Mouse (Mus musculus) erythroblast, embryonic 14.5 days (primary cell): ENCODE measurements around the gene Rprd1b. TPM values are rescaled to one million over a fixed set of nuclear protein-coding genes. Genes with fewer than 3 reads are reported as not detected.

Experiments
- H3K27me3 ChIP-seq: 2 replicates; pipeline ENCODE4 v1.6.1; 2012; ENCODE audit warnings: inconsistent platforms; ENCODE audit not compliant: control insufficient read depth
- H3K36me3 ChIP-seq: 2 replicates; pipeline ENCODE4 v1.6.1; 2012; ENCODE audit warnings: mild to moderate bottlenecking, inconsistent platforms; ENCODE audit not compliant: control insufficient read depth
- H3K4me1 ChIP-seq: 2 replicates; pipeline ENCODE4 v1.6.1; 2012; ENCODE audit warnings: inconsistent platforms; ENCODE audit not compliant: control insufficient read depth
- H3K4me3 ChIP-seq: replicated peaks from 2 replicates; pipeline ENCODE3; 2012; ENCODE audit warnings: moderate library complexity, mild to moderate bottlenecking, inconsistent platforms
- H3K9me3 ChIP-seq: 2 replicates; pipeline ENCODE4 v1.6.1; 2012; ENCODE audit warnings: low read length, inconsistent platforms, mixed read lengths; ENCODE audit not compliant: control insufficient read depth
- GATA1 ChIP-seq: IDR thresholded peaks from 2 replicates; pipeline ENCODE4 v1.6.1; 2012; ENCODE audit warnings: low read length, inconsistent platforms, mixed read lengths
- TAL1 ChIP-seq: IDR thresholded peaks from 3 replicates; pipeline ENCODE4 v1.6.1; 2012; ENCODE audit warnings: low read length, inconsistent platforms, mixed read lengths
- polyA plus RNA-seq: library from polyadenylated mRNA; stranded (reverse); fragments of >175 nt; gene quantifications from 2 replicates; pipeline ENCODE4 v1.2.3, GENCODE M21; 2012

Rprd1b gene
- polyA plus RNA-seq, 1 experiment = 2.3 TPM

DNA sequence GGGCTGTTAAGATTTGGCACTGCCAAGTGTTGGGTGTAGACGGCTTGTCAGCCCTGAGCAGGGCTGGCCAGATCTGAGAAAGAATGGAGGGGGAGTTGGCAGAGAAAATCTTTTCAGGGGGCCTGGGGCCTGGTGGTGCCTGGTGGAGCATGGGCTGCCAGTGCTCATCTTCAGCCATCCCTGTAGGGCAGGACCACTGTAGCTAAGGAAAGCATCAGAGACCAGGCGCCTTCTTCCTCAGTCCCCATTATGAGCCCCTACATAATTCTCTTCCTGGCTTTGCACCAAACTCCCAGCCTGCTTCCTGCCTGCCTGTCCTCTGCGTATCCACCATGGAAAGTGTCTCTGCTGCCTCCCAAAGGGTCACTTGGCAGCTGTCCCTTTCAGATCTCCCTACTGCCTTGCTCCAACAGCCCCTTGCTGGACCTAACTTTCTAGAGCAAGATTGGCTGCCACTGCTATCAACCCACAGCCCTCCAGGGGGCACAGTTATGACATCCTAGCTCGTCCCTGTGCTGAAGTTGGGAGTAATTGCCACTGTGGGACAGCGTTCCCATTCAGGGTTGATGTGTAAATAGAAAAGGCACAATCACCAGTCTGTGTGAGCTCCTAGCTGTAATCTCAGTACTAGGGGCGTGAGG, 78.8 kb downstream of the Rprd1b start:
- Histone ChIP-seq H3K36me3 (no peaks in the 10 kb centered on the region), H3K4me1 (peaks cover 28% of the 10 kb centered on the region), H3K27me3 (peaks cover 6% of the 10 kb centered on the region), H3K9me3 (no peaks in the 10 kb centered on the region), H3K4me3 (no peak overlapping the region)
- TF ChIP-seq GATA1 (no peak), TAL1 (no peak)

DNA sequence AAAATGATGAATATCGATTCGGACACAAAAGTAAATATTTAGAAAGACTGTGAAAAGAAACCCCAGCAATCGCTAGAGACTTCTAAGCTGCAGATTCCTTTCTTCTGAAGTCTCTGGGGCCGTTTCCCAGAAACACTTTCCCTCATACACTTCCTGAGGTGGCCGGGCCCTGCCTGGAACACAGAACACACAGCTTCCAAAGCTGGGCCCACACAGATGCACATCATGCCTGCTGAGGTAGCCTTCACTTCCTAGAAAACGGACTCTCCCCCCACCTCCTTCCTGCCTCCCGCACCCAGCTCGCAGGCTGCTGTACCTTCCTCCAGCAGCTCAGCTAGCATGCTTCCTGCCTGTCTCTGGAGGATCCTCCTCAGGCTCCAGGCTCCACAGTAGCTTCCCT, 81.2 kb downstream of the Rprd1b start:
- Histone ChIP-seq H3K9me3 (no peaks in the 10 kb centered on the region), H3K4me1 (peaks cover 50% of the 10 kb centered on the region), H3K36me3 (peaks cover under 1% of the 10 kb centered on the region; the same call in 1 of the 2 replicates), H3K27me3 (no peaks in the 10 kb centered on the region), H3K4me3 (no peak overlapping the region)
- TF ChIP-seq GATA1 (no peak), TAL1 (no peak)

DNA sequence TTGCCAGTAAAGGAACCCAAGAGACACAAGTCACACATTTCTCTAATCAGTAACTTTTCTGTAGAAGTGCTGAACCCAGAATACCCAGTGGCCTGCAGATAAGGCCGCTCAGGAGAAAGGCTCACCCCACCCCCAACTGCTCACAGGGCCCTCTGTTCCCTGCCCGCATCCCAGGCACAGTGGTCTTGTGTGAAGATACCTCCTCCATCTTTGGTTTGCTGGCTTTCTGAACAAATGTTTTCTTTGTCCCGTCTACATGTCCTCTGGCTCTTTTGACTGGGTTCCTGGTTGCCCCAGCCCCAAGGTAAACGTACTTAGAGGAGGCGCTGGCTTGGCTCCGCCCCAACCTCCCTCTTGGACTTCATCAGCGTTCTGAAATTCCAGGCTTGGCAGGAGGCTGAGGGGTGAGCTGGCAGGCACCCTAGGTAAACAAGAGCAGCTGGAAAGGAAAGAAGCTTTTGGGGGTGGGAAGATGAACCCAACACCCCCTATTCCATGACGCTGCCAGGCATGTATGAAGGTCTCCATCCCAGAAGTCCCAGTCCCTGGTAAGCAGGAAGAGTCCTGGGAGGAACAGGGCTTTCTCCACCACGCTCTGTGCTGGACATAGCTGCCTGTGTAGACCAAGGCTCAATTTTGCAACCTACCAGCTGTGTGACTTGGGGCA, 85.4 kb downstream of the Rprd1b start:
- H3K4me1 ChIP-seq = peaks cover 69% of the 10 kb centered on the region
- TF ChIP-seq GATA1 (peak; percentile 66), TAL1 (peak; percentile 23; the same call in 1 of the 3 replicates)
- peak overlapping the region; percentile 46 for H3K4me3 ChIP-seq

DNA sequence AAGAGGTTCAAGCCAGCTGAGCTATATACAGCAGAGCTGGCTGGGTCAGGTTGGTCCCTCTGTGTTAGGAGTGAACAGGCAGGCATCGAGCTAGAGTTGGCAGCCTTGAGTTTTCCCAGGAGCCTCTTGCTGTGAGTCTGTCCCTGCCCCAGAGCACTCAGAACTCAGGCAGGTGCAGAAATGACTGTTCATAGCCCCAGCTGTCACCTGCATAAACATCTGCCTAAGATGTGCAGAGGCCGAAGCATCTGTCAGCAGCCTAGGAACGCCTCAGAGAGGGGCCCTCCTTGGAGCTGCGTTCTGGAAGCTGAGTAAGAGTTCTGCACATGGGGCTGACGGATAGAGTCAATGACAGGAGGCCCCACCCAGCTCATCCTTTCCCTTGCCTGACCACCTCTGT, 86.6 kb downstream of the Rprd1b start:
- Histone ChIP-seq H3K4me3 (no peak overlapping the region), H3K9me3 (no peaks in the 10 kb centered on the region), H3K4me1 (peaks cover 73% of the 10 kb centered on the region), H3K27me3 (no peaks in the 10 kb centered on the region), H3K36me3 (peaks cover 51% of the 10 kb centered on the region)
- TF ChIP-seq TAL1 = no peak
- no peak for TF ChIP-seq GATA1

More for the DNA sequence above, 85.4 kb downstream of the Rprd1b start:
- Histone ChIP-seq H3K27me3 (no peaks in the 10 kb centered on the region), H3K9me3 (no peaks in the 10 kb centered on the region), H3K36me3 (peaks cover 39% of the 10 kb centered on the region)

DNA sequence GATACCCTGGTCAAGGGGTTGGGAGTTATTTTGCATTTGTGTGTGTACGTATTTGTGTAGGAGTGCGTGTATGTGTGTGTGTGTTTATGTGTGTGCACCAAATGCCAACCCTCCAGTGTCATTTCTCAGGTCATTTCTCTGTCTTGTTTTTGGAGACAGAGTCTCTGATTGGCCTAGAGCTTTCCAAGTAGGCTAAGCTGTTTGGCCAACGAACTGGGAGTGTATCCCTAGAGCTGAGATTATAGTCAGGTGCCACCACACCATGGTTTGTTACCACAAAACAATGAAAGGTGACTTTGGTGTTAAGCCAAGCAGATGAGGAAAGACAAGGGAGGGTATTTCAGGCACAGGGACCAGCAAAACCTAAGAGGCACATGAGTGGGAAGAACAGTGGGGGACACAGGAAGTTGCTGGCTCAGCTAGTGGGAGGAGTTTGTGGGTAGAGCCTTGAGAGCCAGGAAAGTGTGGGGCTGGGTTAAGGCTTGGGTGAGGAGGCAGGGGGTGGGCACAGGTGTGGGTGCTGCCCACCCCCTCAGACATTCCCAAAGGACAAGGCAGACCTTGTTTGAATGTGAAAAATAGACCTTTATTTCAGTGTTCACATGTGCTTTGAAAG, 87.6 kb downstream of the Rprd1b start:
- no peaks in the 10 kb centered on the region for H3K27me3 ChIP-seq
- H3K9me3 ChIP-seq = no peaks in the 10 kb centered on the region
- H3K4me1 ChIP-seq = peaks cover 81% of the 10 kb centered on the region
- H3K36me3 ChIP-seq = peaks cover 61% of the 10 kb centered on the region
- no peak for TF ChIP-seq TAL1
- no peak for TF ChIP-seq GATA1
- no peak overlapping the region for H3K4me3 ChIP-seq

DNA sequence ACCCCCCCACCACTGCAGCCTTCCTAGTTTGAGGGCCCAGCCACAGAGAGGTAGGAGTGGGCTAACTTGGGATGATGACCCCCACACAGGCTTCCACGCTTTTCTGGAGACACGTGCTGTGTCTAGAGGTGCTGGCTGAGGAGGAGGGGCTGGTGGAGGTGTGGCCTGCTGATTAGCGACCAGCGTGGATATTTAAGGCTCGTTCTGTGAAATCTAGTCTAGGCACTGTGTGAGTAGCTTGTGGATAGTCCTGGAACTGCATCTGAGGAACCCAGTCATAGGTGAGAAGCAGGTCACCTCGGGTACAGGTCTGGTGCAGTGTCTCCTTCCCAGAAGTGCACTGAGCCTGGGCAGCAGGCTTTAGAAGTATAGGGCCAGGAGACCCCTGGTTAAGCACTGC, 88.4 kb downstream of the Rprd1b start:
- H3K9me3 ChIP-seq = no peaks in the 10 kb centered on the region

DNA sequence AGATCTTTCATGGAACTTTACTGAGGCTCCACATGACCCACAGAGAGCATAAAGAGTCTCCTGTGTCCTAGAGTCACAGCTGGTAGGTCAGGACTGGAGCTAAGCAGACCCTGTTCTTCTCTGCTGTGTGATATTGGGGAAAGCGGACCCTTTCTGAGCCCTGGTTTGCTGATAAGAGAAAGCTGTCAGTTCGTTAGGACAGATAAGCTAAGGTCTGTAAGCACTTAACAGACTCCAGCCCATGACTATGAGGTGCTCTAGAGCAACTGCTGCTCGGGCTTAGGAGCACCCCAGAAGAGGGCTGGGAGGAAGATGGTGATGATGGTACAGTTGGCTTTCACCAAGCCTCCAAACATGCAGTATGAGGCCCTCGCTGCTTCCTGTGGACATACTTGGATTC, 90.8 kb downstream of the Rprd1b start:
- H3K36me3 ChIP-seq = peaks cover 93% of the 10 kb centered on the region
- no peaks in the 10 kb centered on the region for H3K9me3 ChIP-seq
- peaks cover 74% of the 10 kb centered on the region for H3K4me1 ChIP-seq
- no peak overlapping the region for H3K4me3 ChIP-seq
- TF ChIP-seq TAL1 (no peak), GATA1 (no peak)
- no peaks in the 10 kb centered on the region for H3K27me3 ChIP-seq

More for the DNA sequence above, 88.4 kb downstream of the Rprd1b start:
- peaks cover 85% of the 10 kb centered on the region for H3K4me1 ChIP-seq
- H3K4me3 ChIP-seq = no peak overlapping the region
- no peak for TF ChIP-seq GATA1
- no peak for TF ChIP-seq TAL1
- H3K27me3 ChIP-seq = no peaks in the 10 kb centered on the region
- peaks cover 68% of the 10 kb centered on the region for H3K36me3 ChIP-seq

DNA sequence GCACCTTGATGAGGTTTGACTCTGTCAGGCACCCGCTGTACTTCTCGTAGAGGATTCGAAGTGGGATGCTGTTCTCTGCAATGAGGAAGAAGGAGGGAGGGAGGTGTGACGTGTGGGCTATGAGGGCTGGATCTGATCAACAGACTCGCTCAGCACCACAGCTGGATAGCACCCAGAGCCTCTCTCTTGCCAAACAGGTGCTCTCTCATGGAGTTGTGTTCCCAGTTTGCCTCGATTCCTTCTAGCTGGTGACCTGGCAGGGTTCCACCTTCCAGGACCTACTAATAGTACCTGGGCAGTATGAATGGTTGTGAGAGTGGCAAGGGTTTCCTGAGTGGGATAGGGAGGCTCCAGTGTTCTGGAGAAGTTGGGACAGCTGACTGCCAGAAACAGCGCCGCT, 91.9 kb downstream of the Rprd1b start:
- H3K4me1 ChIP-seq = peaks cover 64% of the 10 kb centered on the region
- peaks cover 98% of the 10 kb centered on the region for H3K36me3 ChIP-seq
- H3K4me3 ChIP-seq = no peak overlapping the region
- no peaks in the 10 kb centered on the region for H3K9me3 ChIP-seq
- H3K27me3 ChIP-seq = no peaks in the 10 kb centered on the region
- TF ChIP-seq GATA1 (no peak), TAL1 (no peak)

DNA sequence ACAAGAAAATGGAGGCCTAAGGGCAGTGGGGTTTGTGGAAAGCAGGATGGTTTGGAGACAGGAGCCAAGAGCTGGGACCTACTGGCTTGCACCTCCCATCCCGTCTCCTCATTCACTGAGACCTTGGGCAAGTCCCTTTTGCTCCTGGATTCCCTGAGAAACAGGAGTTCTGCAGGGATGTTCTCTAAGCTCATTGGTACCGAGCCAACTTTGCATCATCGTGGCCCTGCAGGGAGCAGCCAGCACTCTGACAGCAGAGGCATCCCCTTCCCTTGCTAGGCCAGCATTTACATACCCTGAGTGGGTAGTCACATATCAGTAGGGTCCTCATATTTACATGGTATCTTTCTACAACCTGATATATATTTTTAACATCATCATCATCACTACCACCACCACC, 92.6 kb downstream of the Rprd1b start:
- Histone ChIP-seq H3K36me3 (peaks cover 100% of the 10 kb centered on the region), H3K4me3 (no peak overlapping the region), H3K27me3 (no peaks in the 10 kb centered on the region), H3K4me1 (peaks cover 59% of the 10 kb centered on the region), H3K9me3 (peaks cover 2% of the 10 kb centered on the region)
- TF ChIP-seq TAL1 (no peak), GATA1 (no peak)
